Mouse (Mus musculus) frontal cortex, postnatal 10 days (tissue): Measurements from ENCODE around the gene Smg6.

Experiments
- DNase-seq, 2 experiments: peaks; one replicate each; pipeline ENCODE4 v3.0.0; 2022; ENCODE audit warnings: low spot score in 2 of 2, mixed read lengths in 1 of 2

Smg6 gene

DNA sequence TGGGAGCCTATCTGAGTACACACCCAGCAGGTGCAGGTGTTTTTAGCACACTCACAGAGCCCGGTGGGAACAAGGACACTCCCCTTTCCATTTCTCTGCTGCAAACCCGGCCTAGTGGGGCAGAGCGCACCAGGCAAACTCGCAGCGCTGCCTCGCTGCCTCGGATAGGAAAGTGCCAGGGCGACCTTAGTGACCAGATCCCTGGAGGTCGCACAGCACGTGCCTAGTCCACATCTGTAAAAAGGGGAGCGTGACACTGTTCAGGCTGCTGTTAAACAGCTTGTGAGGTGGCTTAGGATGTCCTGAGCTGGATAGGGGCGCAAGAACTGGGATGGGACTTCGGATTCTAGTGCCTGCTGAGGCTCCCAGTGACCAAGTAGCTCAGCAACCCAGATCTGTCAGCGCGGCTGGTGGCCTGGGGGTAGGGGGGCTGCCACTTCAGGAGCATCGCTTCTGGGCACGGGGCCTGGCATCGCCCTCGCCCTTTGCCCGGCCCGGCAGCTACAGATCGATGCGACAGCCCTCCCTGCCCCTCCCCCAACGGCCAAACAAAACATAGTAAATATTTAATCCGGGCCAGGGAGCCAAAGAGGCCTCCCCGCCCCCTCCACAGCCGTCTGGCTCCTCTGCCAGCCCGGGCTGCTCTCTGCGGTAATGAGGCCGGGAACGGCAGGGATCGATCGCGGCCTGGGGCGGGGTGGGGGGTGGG, 287.9 kb downstream of the Smg6 start:
- DNase-seq: no peak
